Mouse (Mus musculus): ENCODE results near the gene Zfp64. TPM values are rescaled to one million over a fixed set of nuclear protein-coding genes. Genes with fewer than 3 reads are reported as not detected.

The Zfp64 gene
- polyA plus RNA-seq, 1 experiment from 2014 or later, result 24.1 TPM

- no peak overlapping the region for H3K9ac ChIP-seq (replicated peaks)
- peaks cover 68% of the 10 kb centered on the region for H3K36me3 ChIP-seq
- H3K4me3 ChIP-seq (replicated peaks), result no peak overlapping the region
- ATAC-seq (ENCODE audit: low FRiP score), result no peak
- no peak overlapping the region for H3K4me2 ChIP-seq
- 96% methylated on average over 4 of the region's 4 CpGs for WGBS
- H3K27ac ChIP-seq (replicated peaks), result no peak overlapping the region
- no peaks in the 10 kb centered on the region for H3K4me1 ChIP-seq
- H3K27me3 ChIP-seq (replicated peaks), result no peaks in the 10 kb centered on the region
- no peaks in the 10 kb centered on the region for H3K9me3 ChIP-seq (replicated peaks)
Observed at GRCm38 (mm10) chr2:168944011-168944410, 11.4 kb downstream of the Zfp64 start.

- H3K4me1 ChIP-seq, result no peaks in the 10 kb centered on the region
- H3K4me3 ChIP-seq (replicated peaks), result no peak overlapping the region
- H3K27me3 ChIP-seq (replicated peaks), result no peaks in the 10 kb centered on the region
- no peak for ATAC-seq (ENCODE audit: low FRiP score)
- no peak overlapping the region for H3K4me2 ChIP-seq
- no peaks in the 10 kb centered on the region for H3K9me3 ChIP-seq (replicated peaks)
- H3K36me3 ChIP-seq, result peaks cover 51% of the 10 kb centered on the region
- 90% methylated on average over 8 of the region's 8 CpGs for WGBS
- no peak overlapping the region for H3K9ac ChIP-seq (replicated peaks)
- H3K27ac ChIP-seq (replicated peaks), result no peak overlapping the region
Observed at GRCm38 (mm10) chr2:168939941-168940340, 15.4 kb downstream of the Zfp64 start.

GRCm38 (mm10) chr2:168939261-168939933 lies 16.0 kb downstream of the Zfp64 start:
- Histone ChIP-seq H3K9ac (replicated peaks) (no peak overlapping the region), H3K27me3 (replicated peaks) (no peaks in the 10 kb centered on the region), H3K4me1 (no peaks in the 10 kb centered on the region), H3K9me3 (replicated peaks) (no peaks in the 10 kb centered on the region), H3K4me3 (replicated peaks) (no peak overlapping the region), H3K4me2 (no peak overlapping the region), H3K27ac (replicated peaks) (no peak overlapping the region), H3K36me3 (peaks cover 51% of the 10 kb centered on the region)
- 67% methylated on average over 10 of the region's 10 CpGs for WGBS
- no peak for ATAC-seq (ENCODE audit: low FRiP score)

- Histone ChIP-seq H3K4me1 (no peaks in the 10 kb centered on the region), H3K4me2 (no peak overlapping the region), H3K9me3 (replicated peaks) (no peaks in the 10 kb centered on the region), H3K27ac (replicated peaks) (no peak overlapping the region), H3K9ac (replicated peaks) (no peak overlapping the region), H3K4me3 (replicated peaks) (no peak overlapping the region), H3K36me3 (peaks cover 53% of the 10 kb centered on the region), H3K27me3 (replicated peaks) (no peaks in the 10 kb centered on the region)
- WGBS, result 77% methylated on average over 6 of the region's 6 CpGs
- no peak for ATAC-seq (ENCODE audit: low FRiP score)
Observed at GRCm38 (mm10) chr2:168936896-168937295, 18.5 kb downstream of the Zfp64 start.

GRCm38 (mm10) chr2:168935165-168935564 lies 20.2 kb downstream of the Zfp64 start:
- Histone ChIP-seq H3K36me3 (peaks cover 55% of the 10 kb centered on the region), H3K4me2 (no peak overlapping the region)
- ATAC-seq (ENCODE audit: low FRiP score), result no peak

GRCm38 (mm10) chr2:168931686-168932085 lies 23.7 kb downstream of the Zfp64 start:
- Histone ChIP-seq H3K27ac (replicated peaks) (no peak overlapping the region), H3K4me2 (no peak overlapping the region), H3K27me3 (replicated peaks) (no peaks in the 10 kb centered on the region), H3K4me3 (replicated peaks) (no peak overlapping the region), H3K36me3 (peaks cover 40% of the 10 kb centered on the region), H3K9me3 (replicated peaks) (no peaks in the 10 kb centered on the region), H3K9ac (replicated peaks) (no peak overlapping the region), H3K4me1 (no peaks in the 10 kb centered on the region)
- WGBS, result 97% methylated on average over 14 of the region's 14 CpGs
- ATAC-seq (ENCODE audit: low FRiP score), result no peak

More at GRCm38 (mm10) chr2:168935165-168935564, 20.2 kb downstream of the Zfp64 start:
- H3K4me1 ChIP-seq, result no peaks in the 10 kb centered on the region
- no peaks in the 10 kb centered on the region for H3K9me3 ChIP-seq (replicated peaks)
- H3K27me3 ChIP-seq (replicated peaks), result no peaks in the 10 kb centered on the region
- H3K27ac ChIP-seq (replicated peaks), result no peak overlapping the region
- no peak overlapping the region for H3K4me3 ChIP-seq (replicated peaks)
- whole genome bisulfite sequencing, result 91% methylated on average over 35 of the region's 35 CpGs
- H3K9ac ChIP-seq (replicated peaks), result no peak overlapping the region

GRCm38 (mm10) chr2:168929691-168930090 lies 25.7 kb downstream of the Zfp64 start:
- Histone ChIP-seq H3K36me3 (peaks cover 42% of the 10 kb centered on the region), H3K4me2 (no peak overlapping the region), H3K27ac (replicated peaks) (no peak overlapping the region), H3K9me3 (replicated peaks) (no peaks in the 10 kb centered on the region), H3K27me3 (replicated peaks) (no peaks in the 10 kb centered on the region), H3K9ac (replicated peaks) (no peak overlapping the region), H3K4me1 (no peaks in the 10 kb centered on the region), H3K4me3 (replicated peaks) (no peak overlapping the region)
- no peak for ATAC-seq (ENCODE audit: low FRiP score)
- WGBS, result 28% methylated on average over 10 of the region's 10 CpGs

- H3K9me3 ChIP-seq (replicated peaks), result no peaks in the 10 kb centered on the region
- H3K36me3 ChIP-seq, result peaks cover 26% of the 10 kb centered on the region
- H3K4me2 ChIP-seq, result no peak overlapping the region
- H3K4me1 ChIP-seq, result no peaks in the 10 kb centered on the region
- no peak overlapping the region for H3K4me3 ChIP-seq (replicated peaks)
- H3K27me3 ChIP-seq (replicated peaks), result no peaks in the 10 kb centered on the region
- H3K9ac ChIP-seq (replicated peaks), result no peak overlapping the region
- no peak for ATAC-seq (ENCODE audit: low FRiP score)
- 74% methylated on average over 7 of the region's 7 CpGs for WGBS
- no peak overlapping the region for H3K27ac ChIP-seq (replicated peaks)
Observed at GRCm38 (mm10) chr2:168927401-168927800, 28.0 kb downstream of the Zfp64 start.

GRCm38 (mm10) chr2:168926257-168926810 lies 29.1 kb downstream of the Zfp64 start:
- Histone ChIP-seq H3K27ac (replicated peaks) (no peak overlapping the region), H3K9me3 (replicated peaks) (no peaks in the 10 kb centered on the region), H3K9ac (replicated peaks) (no peak overlapping the region), H3K4me3 (replicated peaks) (no peak overlapping the region), H3K27me3 (replicated peaks) (no peaks in the 10 kb centered on the region), H3K4me2 (no peak overlapping the region), H3K36me3 (peaks cover 18% of the 10 kb centered on the region), H3K4me1 (no peaks in the 10 kb centered on the region)
- no peak for ATAC-seq (ENCODE audit: low FRiP score)
- WGBS, result 83% methylated on average over 37 of the region's 37 CpGs

GRCm38 (mm10) chr2:168923706-168924105 lies 31.7 kb downstream of the Zfp64 start:
- no peak for ATAC-seq (ENCODE audit: low FRiP score)
- Histone ChIP-seq H3K9me3 (replicated peaks) (no peaks in the 10 kb centered on the region), H3K4me3 (replicated peaks) (no peak overlapping the region), H3K27ac (replicated peaks) (no peak overlapping the region), H3K4me1 (no peaks in the 10 kb centered on the region), H3K9ac (replicated peaks) (no peak overlapping the region), H3K27me3 (replicated peaks) (no peaks in the 10 kb centered on the region), H3K36me3 (peaks cover 13% of the 10 kb centered on the region), H3K4me2 (no peak overlapping the region)
- WGBS, result 15% methylated on average over 9 of the region's 9 CpGs

- Histone ChIP-seq H3K4me3 (replicated peaks) (no peak overlapping the region), H3K27ac (replicated peaks) (no peak overlapping the region), H3K9me3 (replicated peaks) (no peaks in the 10 kb centered on the region), H3K27me3 (replicated peaks) (no peaks in the 10 kb centered on the region), H3K36me3 (peaks cover 13% of the 10 kb centered on the region), H3K9ac (replicated peaks) (no peak overlapping the region), H3K4me1 (no peaks in the 10 kb centered on the region), H3K4me2 (no peak overlapping the region)
- ATAC-seq (ENCODE audit: low FRiP score), result no peak
- WGBS, result 89% methylated on average over 5 of the region's 5 CpGs
Observed at GRCm38 (mm10) chr2:168922466-168922865, 32.9 kb downstream of the Zfp64 start.

GRCm38 (mm10) chr2:168920007-168920406 lies 35.4 kb downstream of the Zfp64 start:
- Histone ChIP-seq H3K4me2 (no peak overlapping the region), H3K36me3 (no peaks in the 10 kb centered on the region), H3K9ac (replicated peaks) (no peak overlapping the region), H3K4me3 (replicated peaks) (no peak overlapping the region), H3K27ac (replicated peaks) (no peak overlapping the region), H3K9me3 (replicated peaks) (no peaks in the 10 kb centered on the region), H3K27me3 (replicated peaks) (no peaks in the 10 kb centered on the region), H3K4me1 (no peaks in the 10 kb centered on the region)
- 69% methylated on average over 15 of the region's 15 CpGs for WGBS
- ATAC-seq (ENCODE audit: low FRiP score), result no peak
